Mouse (Mus musculus): Measurements from ENCODE around the gene Gpr3. TPM values are rescaled to one million over a fixed set of nuclear protein-coding genes. Genes with fewer than 3 reads are reported as not detected.

Gpr3 gene
- polyA plus RNA-seq, 1 experiment: 0.36 TPM

DNA sequence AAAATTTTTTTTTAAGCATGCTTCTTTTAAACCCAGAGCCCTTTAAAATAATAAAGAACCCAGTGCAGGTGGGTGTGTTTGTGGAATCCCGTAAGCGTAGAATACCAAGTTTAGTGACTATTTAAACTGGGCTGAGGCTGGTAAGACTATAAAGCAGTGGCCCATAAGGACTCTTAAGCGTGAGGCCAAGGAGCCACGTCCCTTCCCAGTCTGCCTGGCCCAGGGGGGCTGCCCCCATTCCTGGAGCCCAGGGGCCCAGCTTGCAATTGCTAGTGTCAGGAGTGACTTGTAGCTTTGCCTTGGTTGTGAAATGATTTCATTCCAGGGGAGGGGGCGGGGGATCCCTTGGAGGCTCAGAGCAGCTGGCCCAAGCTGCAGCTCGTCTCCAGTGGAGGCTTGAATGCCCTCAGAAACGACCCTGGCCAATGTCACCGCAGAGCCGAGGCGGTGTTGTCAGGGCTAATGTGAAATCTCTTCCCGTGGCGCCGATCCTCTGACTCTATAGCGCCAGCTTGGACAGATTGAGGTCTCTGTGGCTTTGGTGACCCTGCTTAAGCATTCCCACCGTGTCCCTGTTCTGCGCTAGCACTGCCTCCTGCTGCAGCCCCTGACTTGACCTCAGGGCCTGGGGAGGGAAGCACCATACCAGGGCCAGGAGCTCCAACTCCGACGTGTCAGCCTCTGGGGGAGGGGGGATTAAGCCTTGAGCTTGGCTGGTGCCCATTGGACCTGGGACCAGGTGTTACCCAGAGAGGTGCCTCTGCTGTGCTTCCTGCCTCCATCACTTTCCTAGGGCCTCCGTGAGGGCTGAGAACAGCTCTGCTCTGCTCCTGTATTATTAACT, 13.8 kb downstream of the Gpr3 start:
- no peak for DNase-seq (ENCODE audit: low spot score)

DNA sequence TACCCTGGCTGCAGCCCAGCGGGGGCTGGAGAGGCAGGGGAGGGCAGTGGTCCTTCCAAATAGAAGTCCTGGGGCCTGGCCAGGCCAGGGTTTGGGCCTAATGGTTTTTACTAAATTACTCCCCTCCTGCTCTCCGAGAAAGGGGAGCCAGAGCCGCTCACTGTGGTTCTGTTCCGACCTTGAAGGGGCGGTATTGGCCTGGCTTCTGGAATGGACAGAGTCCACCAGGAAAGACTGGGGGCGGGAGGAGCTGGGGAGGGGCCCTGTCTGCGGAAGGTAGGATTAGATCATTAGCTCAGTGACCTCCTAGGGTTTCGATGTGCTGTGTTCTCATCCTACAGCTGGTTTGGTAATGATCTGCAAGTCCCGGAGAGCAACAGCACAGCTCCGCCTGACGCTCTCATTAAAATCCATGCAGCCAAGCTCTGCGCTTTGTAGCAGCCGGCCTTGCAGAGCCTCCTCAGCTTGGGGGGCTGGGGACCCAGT, 14.5 kb downstream of the Gpr3 start:
- no peak for DNase-seq (ENCODE audit: low spot score)

DNA sequence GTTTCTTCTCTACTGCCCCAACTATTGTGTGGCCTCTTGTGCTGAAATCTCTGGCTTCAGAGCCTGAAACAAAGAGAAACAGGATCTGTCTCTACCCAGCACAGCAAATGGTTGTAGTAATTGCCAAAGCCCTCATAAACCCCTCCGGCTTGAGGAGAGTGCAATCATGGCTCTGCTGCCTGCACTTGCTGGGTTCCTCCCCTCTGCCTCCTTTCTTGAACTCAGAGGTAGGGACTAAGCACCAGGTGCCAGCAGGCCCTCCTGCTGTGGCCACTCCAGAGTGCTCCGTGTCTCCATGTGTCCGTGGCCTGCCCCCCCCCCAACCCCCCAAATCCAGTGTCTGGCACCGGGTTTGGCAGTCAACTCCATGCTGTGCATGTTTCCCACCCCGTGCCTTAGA, 15.0 kb downstream of the Gpr3 start:
- DNase-seq (ENCODE audit: low spot score): no peak

DNA sequence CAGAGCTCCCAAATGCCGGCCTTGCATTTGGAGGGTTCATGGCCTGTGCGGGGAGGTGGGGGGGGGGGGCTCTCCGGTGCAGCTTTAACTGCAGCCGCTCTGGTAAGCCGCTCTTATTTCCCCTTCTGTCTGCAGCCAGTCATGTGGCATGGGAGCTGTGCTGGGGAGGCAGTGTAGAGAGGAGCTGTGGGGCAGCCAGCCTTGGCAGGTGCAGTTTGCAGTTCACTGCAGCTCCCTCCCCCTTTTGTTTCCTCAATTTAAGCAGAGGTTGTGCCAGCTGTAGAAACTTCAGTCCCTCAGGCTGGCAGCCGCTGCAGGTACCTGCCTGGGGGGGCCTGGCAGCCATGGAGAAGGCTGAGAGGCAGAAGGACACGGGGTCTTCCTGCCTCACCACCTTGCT, 15.5 kb downstream of the Gpr3 start:
- no peak for DNase-seq (ENCODE audit: low spot score)

DNA sequence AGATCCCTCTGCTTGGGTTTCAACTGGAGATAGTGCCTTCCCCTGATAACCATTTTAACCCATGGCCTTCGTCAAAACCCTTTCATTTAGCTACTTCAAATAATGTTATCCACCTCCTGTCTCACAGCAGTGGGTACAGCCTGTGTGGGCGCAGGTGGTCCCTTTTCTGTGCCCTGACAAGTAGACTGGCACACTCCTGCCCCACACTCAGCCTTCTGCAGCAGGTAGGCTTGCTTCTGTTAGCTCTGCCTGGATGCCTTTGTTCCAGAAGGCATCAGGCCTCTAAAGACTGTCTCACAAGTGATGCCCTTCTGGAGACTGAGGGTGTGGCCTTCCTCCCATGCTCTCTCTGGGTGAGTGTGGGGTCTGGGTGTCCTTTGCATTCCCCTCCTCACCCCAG, 16.2 kb downstream of the Gpr3 start:
- DNase-seq (ENCODE audit: low spot score): no peak

DNA sequence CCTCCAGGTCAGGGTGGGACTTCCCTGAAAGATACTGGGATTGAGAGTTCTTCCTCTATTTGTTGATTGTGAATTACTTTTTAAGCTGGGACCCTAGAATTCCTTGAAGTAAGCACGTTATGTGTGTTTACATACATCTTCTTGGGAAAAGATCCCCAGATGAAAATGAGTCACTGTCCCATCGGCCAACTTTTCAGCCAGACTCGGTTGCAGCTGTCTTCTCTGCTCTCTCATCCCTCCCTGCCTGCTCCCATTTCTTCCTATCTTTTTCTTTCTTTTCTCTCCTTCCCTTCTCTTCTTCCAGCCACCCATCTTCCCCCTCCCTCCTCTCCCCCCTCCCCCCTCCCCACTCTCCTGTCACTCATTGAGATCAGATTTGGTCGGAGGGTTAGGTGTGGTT, 17.3 kb downstream of the Gpr3 start:
- no peak for DNase-seq (ENCODE audit: low spot score)

DNA sequence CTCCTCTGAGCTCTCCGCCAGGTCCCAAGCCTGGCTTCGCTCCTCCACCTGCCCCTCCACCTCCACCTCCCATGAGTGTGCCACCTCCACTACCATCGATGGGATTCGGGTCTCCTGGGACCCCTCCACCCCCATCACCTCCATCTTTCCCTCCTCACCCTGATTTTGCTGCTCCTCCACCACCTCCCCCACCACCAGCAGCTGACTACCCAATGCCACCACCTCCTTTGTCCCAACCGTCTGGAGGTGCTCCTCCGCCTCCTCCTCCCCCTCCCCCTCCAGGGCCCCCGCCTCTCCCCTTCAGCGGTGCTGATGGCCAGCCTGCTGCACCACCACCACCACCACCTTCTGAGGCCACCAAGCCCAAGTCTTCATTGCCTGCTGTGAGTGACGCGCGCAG, 17.9 kb downstream of the Gpr3 start:
- no peak for DNase-seq (ENCODE audit: low spot score)

DNA sequence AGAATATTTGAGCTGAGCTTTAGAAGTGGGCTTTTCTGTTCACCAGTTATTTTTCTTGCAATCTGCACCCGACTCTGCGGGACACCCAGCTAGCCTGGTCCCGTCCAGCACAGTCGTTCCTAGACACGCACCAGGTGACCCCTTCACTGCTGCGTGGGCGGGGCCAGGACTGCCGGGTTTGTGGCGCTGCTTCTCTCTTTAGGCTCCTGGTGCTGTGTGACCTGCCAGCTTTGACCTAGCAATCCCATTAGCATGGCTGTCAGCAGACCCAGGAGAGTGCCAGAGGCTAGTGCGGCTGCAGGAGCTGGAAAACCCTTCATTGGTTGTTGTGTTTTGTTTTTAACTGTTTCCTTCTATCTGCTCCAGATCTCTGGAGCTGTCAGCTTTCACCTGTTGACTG, 22.9 kb downstream of the Gpr3 start:
- DNase-seq (ENCODE audit: low spot score): no peak

DNA sequence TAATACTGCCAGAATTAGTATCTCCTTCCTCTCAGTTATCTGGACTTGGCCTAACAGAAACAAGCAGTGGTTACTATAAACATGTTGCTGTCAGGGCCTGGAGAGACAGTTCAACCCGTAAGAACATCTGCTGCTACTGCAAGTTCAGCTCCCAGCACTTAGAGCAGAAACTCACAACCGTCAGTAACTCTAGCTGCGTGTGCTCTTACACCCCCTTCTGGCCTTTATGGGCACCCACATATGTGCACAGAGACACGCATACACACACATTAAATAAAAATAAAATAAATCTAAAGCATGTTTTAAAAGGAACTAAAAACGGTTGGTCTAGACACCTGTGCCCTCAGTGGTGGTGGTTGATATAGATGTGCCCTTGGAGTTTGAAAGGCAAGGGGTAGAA, 25.5 kb downstream of the Gpr3 start:
- DNase-seq (ENCODE audit: low spot score): no peak

DNA sequence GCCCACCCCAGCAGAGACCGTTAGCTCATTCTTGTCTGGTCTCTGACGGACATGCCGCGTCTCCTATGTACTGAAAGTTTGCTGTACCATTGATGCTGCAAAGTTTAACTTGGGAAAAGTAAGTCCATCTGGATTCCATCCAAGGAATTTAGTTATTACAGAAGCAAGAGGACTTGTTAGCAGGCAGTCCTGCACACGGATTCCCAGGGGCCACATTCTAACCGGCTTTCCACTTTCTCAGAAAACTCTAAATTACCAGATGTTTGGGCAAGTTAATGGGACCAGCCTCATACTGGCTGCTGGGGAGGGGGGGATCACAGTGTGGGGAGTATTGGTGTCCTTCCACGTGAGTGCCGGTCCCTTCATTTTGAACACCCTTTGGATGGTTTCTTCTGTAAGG, 26.4 kb downstream of the Gpr3 start:
- no peak for DNase-seq (ENCODE audit: low spot score)

DNA sequence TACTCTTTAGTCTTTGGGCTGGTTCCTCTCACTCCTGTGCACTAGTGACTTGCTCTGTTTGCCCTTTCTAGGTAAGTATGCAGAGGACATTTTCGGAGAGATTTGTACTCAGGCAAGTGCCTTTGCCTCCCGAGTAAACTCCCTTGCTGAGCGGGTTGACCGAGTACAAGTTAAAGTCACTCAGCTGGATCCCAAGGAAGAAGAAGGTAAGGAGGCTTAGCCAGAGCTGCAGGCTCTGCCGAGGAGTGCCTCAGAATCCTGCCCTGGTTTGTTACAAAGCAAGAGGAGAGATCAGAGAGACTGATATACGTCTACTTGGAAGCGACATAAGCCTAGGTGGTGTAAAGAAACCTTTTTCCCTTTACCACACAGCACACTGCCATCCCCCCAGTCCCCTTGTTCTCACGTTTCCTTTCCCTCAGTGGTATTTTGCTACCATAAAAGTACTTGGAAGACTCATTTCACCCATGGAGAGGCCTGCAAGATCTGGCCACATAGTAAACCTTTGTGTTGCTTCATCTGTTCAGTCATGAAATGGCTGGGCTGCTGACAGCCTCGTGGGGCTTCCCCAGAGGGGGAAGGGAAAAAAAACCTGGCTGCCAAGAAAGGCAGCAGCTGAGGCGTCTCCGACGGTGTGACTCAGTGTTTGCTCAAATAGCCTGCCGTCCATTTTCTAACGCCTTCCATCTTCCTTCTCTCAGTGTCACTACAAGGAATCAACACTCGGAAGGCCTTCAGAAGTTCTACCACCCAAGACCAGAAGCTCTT, 27.3 kb downstream of the Gpr3 start:
- DNase-seq (ENCODE audit: low spot score): no peak

DNA sequence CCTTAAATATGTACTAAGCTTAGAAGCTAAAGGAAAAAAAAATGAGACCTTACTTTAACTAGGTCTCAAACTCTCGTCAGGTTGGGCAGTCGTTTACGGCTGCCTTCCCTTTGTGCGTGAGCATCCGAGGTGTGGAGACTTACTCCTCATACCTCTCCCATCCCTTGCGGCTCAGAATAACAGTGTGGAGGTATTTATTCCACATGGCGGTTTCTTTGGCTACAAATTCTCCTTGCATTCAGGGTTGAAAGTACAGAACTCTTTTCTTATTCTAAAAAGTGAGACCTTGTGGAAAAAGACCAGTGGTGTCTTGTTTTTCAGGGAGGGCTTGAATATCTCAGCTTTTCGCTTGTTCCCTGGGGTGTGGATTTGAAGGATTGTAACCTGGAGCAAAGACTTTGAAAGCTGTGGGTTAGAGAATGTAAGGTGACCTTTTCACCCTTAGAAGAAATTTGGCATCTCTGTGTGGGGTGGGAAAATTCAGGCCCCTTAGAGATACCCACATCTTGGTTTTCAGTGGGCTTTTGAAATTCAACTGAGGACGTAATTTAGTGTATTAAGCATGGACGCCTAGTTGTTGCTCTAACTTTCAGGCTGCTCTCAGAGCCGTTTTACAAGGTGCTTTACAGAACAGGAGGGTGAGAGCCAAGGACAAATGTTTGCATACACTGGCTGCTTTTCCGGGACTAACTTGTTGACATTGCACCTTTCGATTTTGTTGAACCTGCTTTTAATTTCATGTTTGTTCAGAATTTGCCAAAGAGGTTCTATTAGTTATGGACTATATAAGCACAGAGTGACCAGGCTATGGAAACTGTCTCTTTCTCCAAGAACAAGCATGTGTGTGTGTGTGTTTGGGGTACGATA, 28.1 kb downstream of the Gpr3 start:
- DNase-seq (ENCODE audit: low spot score): no peak

DNA sequence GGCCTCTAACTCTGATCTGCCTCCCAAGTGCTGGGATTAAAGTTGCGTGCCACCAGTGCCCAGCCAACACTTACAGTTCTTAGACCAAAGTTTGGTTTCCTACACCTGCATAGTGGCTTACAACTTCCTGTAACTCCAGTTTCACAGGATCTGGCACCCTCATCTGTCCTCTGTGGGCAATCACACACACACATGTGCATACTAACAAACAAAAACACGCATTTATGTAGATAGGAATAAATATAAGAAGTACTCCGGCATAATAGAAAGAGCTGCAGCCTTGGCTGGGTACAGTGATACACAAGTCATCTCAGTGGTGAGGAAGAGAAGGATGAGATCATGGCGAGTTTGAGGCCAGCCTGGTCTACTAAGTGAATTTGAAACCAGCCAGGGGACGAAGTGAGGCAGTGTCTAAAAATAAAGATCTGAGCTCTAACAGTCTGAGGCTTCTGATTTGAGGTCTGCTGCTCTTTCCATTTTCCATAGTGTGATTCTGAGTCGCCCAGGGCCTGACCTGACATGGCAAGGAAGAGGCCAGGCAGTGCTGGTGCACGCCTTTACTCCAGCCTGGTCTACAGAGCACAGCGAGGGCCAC, 29.8 kb downstream of the Gpr3 start:
- DNase-seq (ENCODE audit: low spot score): no peak

DNA sequence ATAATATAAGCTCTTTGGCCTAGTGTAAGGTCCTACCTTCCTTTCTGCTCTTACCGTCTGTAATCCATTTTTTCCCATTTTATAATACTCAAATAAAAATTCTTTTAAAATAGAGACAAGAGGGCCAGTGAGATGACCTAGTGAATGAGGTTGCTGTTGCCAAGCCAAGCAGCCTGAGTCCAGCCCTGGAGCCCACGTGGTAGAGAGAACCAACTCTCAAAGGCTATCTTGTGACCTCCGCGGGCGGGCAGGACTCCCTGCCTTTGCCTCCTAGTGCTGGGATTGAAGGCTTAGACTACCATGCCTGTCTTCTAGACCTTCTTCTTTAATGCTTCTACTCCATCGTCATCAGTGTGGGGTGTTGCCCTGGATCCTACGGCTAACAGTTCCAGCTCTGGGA, 33.1 kb downstream of the Gpr3 start:
- DNase-seq (ENCODE audit: low spot score): no peak

DNA sequence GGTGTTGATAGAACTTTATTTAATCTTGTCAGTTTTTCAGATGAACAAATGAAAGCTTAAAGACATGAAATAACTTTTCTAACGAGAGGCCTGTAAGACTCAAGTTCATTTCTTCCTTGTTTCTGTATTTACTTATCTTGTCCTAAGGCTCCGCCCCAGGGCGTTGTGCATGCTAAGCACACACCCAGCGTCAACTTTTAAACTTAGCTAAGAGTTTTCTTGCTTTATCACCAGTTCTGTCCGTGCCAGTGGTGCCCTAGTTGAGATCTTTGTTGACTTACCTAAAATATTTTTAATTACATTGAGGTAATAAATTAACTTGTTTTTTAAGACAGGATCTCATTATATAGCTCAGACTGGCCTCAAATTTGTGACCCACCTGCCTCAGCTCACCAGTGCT, 34.0 kb downstream of the Gpr3 start:
- no peak for DNase-seq (ENCODE audit: low spot score)

DNA sequence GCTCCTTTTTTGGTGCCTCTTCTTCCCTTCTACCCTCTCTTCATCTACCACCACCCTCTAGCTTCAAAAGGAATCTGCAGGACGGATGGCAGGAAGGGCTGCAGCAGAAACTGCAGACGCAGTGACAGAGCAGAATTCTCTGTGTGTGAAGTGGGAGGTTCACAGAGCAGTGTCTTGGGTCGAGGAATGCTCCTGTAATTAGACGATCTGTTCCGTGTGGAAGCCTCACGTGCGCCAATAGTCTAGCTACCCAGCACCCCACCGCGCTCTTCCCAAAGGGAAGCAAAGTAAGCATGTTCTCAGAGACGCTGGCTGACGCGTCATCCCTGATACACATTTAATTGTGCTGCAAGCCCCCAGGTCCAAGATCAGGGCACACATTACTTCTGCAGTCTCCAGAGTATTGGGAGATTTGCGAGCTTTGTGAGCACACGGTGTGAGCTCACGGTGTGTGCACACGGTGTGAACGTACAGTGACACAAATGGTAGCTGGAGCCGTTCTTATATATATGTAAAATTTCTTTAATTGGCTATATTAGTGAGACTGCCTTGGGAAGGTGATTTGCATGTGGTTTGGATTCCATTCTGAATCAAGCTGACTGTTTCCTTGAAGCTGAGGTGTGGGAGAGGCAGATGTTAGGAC, 35.5 kb downstream of the Gpr3 start:
- DNase-seq (ENCODE audit: low spot score): no peak

DNA sequence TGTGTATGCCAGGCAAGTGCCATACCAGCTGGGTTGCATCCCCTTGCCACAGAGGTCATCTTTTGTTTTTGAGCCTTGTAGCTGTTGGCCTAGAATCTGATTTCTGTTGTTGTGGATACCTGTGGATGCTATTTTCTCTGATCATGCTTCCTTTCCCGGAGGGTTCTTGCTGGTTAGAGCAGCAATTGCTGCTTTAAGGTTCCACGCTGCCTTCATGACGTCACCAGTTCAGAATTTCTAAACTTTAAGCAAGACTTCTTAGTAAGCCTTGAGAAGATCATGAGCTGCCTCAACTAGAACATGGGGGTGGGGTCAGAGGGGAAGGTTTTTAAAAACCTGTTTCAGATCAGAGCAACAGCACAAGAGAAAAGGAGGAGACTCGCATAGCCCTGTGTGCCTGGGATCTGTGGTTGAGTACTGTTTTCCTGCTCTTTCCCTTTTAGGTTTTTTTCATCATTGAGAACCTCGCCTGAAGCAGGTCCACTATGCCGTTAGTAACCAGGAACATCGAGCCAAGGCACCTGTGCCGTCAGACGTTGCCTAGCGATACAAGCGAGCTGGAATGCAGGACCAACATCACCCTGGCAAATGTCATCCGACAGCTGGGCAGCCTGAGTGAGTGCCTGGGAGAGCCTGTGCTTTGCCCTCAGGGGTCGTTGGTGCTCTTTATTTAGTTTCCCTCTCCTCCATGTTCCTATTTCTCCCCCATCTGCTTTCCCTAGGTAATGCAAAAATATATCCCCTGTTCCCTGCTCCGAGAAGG, 36.2 kb downstream of the Gpr3 start:
- DNase-seq (ENCODE audit: low spot score): no peak

DNA sequence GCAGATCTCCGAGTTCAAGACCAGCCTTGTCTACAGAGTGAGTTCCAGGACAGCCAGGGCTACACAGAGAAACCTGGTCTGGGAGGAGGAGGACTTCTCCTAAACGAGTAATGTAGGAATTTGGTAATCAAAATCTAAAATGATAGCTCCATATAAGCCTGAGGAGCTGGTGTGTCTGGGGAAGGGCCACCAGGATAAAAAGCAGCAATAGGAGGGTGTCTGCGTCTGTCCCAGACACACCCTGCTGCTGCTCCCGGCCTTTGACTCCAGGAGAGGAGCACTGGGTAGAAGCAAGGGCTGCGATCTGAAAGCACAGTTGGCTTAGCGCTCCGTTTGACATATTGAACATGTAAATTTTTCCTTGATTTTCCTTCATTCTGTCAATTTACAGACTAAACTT, 37.1 kb downstream of the Gpr3 start:
- DNase-seq (ENCODE audit: low spot score): no peak

DNA sequence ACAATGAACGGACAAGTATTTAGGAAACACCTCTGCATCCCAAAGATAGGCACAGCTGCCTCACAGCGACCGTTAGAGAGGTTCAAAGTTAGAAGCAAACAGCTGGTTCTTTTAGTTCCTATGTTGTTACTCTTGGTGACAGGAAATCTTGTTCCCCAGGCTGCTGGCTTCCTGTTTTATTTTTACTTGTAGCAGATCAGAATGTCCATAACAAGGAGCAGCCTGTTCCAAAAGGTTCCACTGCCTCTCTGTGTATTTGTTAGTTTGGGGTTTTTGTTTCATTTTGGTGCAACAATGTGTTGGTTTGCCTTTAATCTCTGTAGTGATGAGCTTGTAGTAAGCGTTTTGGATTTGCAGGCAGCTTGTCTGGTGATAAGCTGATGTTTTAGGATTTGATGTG, 38.0 kb downstream of the Gpr3 start:
- no peak for DNase-seq (ENCODE audit: low spot score)

DNA sequence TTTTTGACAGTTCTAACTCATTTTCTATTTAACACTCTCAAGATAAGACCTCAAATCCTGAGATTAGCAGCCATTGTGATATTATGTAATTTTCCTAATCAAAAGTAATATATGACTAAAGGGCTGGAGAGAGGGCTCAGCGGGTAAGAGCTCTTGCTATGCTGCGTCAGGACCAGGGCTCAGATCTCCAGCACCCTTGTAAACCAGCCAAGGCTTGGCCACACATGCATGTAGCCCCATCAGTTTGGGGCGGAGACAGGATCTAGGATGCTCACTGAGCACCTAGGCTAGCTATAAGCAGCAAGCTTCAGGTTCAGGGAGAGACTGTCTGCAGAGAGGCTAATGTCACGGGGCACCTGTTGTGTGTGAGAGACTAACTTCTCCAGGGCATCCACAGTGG, 39.9 kb downstream of the Gpr3 start:
- no peak for DNase-seq (ENCODE audit: low spot score)

DNA sequence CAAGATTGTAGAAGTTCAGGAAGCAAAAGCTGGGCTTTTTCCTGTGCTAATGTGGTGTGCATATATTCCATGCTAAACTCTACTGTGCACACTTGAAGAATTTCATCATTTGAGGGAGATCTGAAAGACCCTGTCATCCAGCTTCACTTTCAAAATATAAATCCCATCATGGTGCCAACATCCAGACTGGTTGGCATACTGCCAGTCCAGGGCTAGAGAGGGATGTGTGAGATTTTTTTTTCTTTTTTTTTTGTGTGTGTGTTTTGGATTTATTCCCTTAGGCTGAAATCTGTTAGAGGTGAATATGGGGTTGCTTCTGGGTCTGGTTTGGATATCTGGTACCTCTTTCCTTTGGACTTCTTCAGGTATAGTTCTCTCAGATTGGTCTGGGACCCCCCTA, 41.7 kb downstream of the Gpr3 start:
- no peak for DNase-seq (ENCODE audit: low spot score)
